Mouse (Mus musculus) brown adipose tissue, adult 24 weeks (tissue): ENCODE measurements around the gene Hacd1. TPM values are rescaled to one million over a fixed set of nuclear protein-coding genes. Genes with fewer than 3 reads are reported as not detected.

Source experiments
- H3K27ac ChIP-seq: fragments of 200-500 bp; replicated peaks from 2 replicates; pipeline ENCODE4 v1.5.1; 2012; ENCODE audit warnings: low read depth, mild to moderate bottlenecking, low read length
- H3K4me1 ChIP-seq: fragments of 200-500 bp; 2 replicates; pipeline ENCODE4 v1.6.1; 2012; ENCODE audit warnings: low read length, mixed read lengths; ENCODE audit not compliant: control insufficient read depth, insufficient read depth, insufficient read length
- H3K4me3 ChIP-seq: fragments of 200-500 bp; 2 replicates; pipeline ENCODE4 v1.5.1; 2012; ENCODE audit warnings: low read depth, mild to moderate bottlenecking, low read length, moderate library complexity; ENCODE audit not compliant: insufficient read depth
- polyA plus RNA-seq: library from polyadenylated mRNA; stranded (reverse); fragments of >200 nt; gene quantifications from 2 replicates; pipeline ENCODE4 v1.2.4, GENCODE M21; 2012; ENCODE audit not compliant: missing spikeins, insufficient read depth, insufficient read length

Gene Hacd1
- polyA plus RNA-seq, 1 experiment = 28.1 TPM

DNA sequence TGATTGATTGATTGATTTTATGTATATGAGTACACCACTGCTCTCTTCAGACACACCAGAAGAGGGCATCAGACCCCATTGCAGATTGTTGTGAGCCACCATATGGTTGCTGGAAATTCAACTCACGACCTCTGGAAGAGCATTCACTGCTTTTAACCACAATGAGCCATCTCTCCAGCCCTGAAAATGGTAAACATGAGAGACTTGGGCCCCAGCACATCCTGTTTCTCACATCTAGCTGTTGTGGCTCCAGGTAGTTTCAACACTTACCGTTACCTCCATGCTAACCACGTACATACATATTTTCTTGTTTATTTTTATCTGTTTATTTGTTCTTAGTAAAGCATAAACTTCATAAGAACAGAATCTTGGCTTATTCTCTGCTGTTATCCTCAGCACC lies 219.6 kb downstream of the Hacd1 start:
- Histone ChIP-seq H3K4me3 (no peak overlapping the region), H3K27ac (no peak overlapping the region), H3K4me1 (no peaks in the 10 kb centered on the region)

DNA sequence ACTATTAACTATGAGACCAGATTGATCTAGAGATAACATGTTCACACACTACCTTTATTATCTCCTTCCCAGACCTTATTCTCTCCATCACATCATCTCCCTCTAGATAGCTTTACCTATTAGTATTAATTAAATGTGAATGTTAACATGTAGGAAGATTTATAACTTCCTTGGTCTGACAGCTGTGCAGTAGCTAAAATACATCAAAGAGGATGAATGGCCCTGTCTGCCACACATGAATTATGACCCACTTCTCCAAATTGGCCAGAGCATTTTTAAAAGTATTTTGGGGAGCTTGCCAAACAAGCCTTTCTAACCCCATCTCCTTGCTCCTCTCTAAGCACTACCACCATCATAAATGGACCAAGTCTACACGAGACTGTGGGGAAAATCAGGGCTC lies 220.9 kb downstream of the Hacd1 start:
- H3K4me3 ChIP-seq = no peak overlapping the region
- H3K4me1 ChIP-seq = no peaks in the 10 kb centered on the region
- H3K27ac ChIP-seq = no peak overlapping the region

DNA sequence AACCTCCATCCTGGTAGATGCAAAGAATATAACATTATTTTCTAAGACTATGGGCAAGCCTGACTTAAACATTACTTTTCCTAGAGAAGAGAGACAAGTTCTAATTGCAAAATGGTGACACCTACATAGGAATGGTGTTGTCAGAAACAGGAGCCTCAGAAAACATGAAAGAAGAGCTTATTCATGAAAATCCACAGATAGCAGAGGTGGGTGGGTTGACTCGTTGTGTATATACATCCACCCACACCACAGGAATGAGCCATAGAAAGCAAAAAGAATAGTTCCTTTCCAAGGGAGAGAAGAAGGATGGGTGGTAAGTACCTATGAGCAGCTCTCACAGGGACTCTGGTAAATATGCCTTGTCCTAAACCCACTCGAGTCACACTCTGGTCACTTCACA lies 239.3 kb downstream of the Hacd1 start:
- no peak overlapping the region for H3K4me3 ChIP-seq

DNA sequence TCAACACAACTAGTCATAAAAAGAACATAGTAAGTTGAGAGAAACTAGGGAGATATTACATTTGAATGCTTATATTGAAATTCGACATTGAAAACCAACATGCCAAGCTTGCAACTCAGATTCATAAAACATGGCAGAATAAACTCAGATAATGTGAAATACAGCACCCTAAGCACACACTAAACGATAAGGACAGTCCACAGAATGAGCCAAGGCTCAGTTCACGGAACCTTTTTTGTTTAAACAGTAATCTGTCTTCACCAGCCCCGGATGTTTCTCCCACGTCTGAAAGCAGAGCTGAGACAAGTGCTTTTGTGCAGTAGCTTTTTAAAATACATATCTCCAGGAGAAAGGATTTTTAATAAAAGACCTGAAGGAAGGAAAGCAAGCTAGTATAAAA lies 247.3 kb downstream of the Hacd1 start:
- Histone ChIP-seq H3K27ac (no peak overlapping the region), H3K4me3 (no peak overlapping the region), H3K4me1 (no peaks in the 10 kb centered on the region)

More for the DNA sequence above, 239.3 kb downstream of the Hacd1 start:
- Histone ChIP-seq H3K27ac (no peak overlapping the region), H3K4me1 (no peaks in the 10 kb centered on the region)

DNA sequence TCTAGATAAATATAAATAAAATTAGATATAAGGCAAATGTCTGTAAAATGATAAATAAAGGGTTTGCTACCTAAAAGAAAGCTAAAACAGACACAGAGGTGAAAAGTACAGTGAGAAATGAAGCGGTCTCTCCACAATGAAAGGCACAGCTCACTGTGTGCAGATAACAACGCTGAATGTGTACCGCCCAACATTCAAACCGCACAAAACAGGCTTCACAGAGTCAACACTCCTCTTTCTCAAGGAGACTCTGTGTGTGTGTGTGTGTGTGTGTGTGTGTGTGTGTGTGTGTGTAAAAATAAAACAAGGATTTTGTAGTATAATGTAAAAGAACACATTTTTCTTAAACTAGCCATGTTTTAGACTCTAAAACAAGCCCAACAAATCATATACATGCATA lies 247.9 kb downstream of the Hacd1 start:
- Histone ChIP-seq H3K27ac (no peak overlapping the region), H3K4me3 (no peak overlapping the region), H3K4me1 (no peaks in the 10 kb centered on the region)

DNA sequence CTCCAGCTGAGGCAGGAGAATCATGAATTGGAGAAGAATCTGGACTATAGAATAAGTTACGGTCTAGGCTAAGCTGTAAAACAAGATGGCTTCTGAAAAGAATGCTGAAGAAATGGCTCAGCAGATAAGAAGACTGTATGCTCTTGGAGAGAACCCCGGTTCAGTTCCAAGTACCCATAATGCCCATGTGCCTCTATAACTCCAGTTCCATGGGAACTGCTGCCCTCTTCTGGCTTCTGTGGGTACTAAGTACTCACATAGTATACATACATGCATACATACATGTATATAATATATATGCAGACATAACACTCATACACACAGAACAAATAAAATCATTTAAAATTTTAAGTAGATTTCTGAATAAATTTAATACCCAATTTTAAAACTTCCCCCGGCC lies 249.8 kb downstream of the Hacd1 start:
- Histone ChIP-seq H3K4me3 (no peak overlapping the region), H3K4me1 (no peaks in the 10 kb centered on the region), H3K27ac (no peak overlapping the region)

DNA sequence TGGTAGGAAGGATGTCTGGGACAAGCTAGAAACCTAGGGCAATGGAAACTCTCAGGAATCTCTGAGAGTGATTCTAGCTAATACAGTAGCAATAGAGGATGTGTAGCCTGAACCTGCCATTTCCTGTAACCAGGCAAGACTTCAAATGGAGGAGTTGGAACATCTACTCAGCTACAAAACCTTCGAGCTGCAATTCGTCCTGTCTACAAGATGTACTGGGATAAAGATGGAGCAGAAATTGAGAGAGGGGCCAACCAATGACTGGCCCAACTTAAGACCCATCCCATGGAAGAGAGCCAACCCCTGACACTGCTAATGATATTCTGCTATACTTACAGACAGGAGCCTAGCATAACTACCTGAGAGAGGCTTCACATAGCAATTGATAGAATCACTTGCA lies 255.3 kb downstream of the Hacd1 start:
- H3K4me3 ChIP-seq = no peak overlapping the region
- H3K4me1 ChIP-seq = no peaks in the 10 kb centered on the region
- H3K27ac ChIP-seq = no peak overlapping the region

Other genes with a start within 250 kb of the Hacd1 start
- 18.8 and 19.0 TPM in 2 replicates for gene Stam, start 18.0 kb upstream of the Hacd1 start, polyA plus RNA-seq
- not detected in 2 replicates for gene Tmem236, start 118.4 kb upstream of the Hacd1 start, polyA plus RNA-seq
- 12.1 and 16.7 TPM in 2 replicates for gene Mrc1, start 173.3 kb upstream of the Hacd1 start, polyA plus RNA-seq